Mouse (Mus musculus): ENCODE measurements around the gene Ssr4.

DNA sequence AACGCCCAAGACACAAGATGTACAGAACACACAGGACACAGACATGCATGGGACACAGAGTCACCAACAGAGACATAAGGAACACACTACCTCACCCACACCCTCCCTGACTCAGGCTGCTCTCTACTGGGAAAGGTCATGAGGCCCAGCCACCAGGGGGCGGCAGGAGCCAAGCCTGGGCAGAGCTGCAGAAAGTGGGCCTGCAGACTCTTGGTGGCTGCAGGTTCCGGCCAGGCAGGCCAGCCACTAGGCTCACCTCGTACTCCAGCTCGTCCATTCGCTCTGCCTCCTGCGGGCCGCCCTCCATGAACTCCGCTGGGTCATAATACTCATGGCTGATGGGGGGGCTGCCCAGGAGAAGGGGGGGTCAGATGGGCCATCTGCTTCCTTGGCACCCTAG is 11.7 kb downstream of the Ssr4 start:
- TF ChIP-seq ELF1 (IDR thresholded peaks at IDR 0.05; ENCODE audit: low read depth, low read length) (no peak), GABPA (IDR thresholded peaks at IDR 0.05; ENCODE audit: insufficient replicate concordance, low read depth, low read length) (no peak), SMC3 (IDR thresholded peaks at IDR 0.05; ENCODE audit: low read depth, low read length) (peak; percentile 78), CTCF (conservative IDR thresholded peaks at IDR 0.05 in 1 of 2, IDR thresholded peaks at IDR 0.05 in 1 of 2; ENCODE audit: low read depth in 2 of 2, low read length in 2 of 2) (peak; percentile 4 to 77; a peak in 2 of 4 replicates), MAX (IDR thresholded peaks at IDR 0.05; ENCODE audit: low read length) (no peak), TBP (conservative IDR thresholded peaks at IDR 0.05; ENCODE audit: low read depth, low read length) (no peak), JUND (conservative IDR thresholded peaks at IDR 0.05; ENCODE audit: low read depth, low read length) (no peak), USF2 (conservative IDR thresholded peaks at IDR 0.05; ENCODE audit: low read depth, low read length) (no peak), POLR2AphosphoS2 (IDR thresholded peaks at IDR 0.05; ENCODE audit: low read depth, low read length) (no peak), EP300 (IDR thresholded peaks at IDR 0.05; ENCODE audit: low read length) (no peak), ZNF384 (IDR thresholded peaks at IDR 0.05; ENCODE audit: low read depth, low read length) (no peak), MEF2A (IDR thresholded peaks at IDR 0.05; ENCODE audit: borderline replicate concordance, low read depth, low read length) (no peak)

All from CH12.LX (cell line).